Mouse (Mus musculus): ENCODE data around the gene Aunip. TPM values are rescaled to one million over a fixed set of nuclear protein-coding genes. Genes with fewer than 3 reads are reported as not detected.
A peak's percentile ranks its signal among the peaks of the same experiment; 100 is the strongest.

Gene Aunip
- polyA plus RNA-seq, 1 experiment = 0.39 TPM

- Histone ChIP-seq H3K27ac (ENCODE audit: insufficient read depth, low read length) (peak within 1 kb of the TSS; percentile 64), H3K4me1 (ENCODE audit: control insufficient read depth, insufficient read depth, insufficient read length) (no peaks in the 10 kb centered on the region; the same call in 1 of the 2 replicates), H3K4me3 (ENCODE audit: extremely low read depth, insufficient read depth, insufficient read length) (peak within 1 kb of the TSS; percentile 81), H3K27me3 (ENCODE audit: control insufficient read depth, insufficient read depth, low read length) (no peaks in the 10 kb centered on the region), H3K36me3 (ENCODE audit: control insufficient read depth, insufficient read depth, low read length) (peaks cover 5% of the 10 kb centered on the region; the same call in 1 of the 2 replicates)
- 1% methylated on average over 68 of the region's 71 CpGs for WGBS
- peak; percentile 85 to 97 for DNase-seq (ENCODE audit: low read depth in 1 of 2, low spot score in 2 of 2)
- no peak; the same call in 1 of the 2 replicates for TF ChIP-seq POLR2A (IDR thresholded peaks at IDR 0.05; ENCODE audit: low read depth, low read length)
- TF ChIP-seq CTCF (IDR thresholded peaks at IDR 0.05; ENCODE audit: extremely low read depth, insufficient read depth, insufficient read length, insufficient replicate concordance) = no peak
Observed at GRCm38 (mm10) chr4:134534932-134535786, 24.4 kb downstream of the Aunip start, which contains the start of gene Mtfr1l. Gene Mtfr1l, minus strand, starts transcription at chr4:134535387.

GRCm38 (mm10) chr4:134535787-134536151, 25.0 kb downstream of the Aunip start:
- TF ChIP-seq POLR2A (IDR thresholded peaks at IDR 0.05; ENCODE audit: low read depth, low read length) (no peak), CTCF (IDR thresholded peaks at IDR 0.05; ENCODE audit: extremely low read depth, insufficient read depth, insufficient read length, insufficient replicate concordance) (no peak)
- H3K4me3 ChIP-seq (ENCODE audit: extremely low read depth, insufficient read depth, insufficient read length) = peak overlapping the region; percentile 81; the same call in 1 of the 2 replicates
- WGBS = 2% methylated on average over 8 of the region's 8 CpGs
- no peak overlapping the region for H3K27ac ChIP-seq (ENCODE audit: insufficient read depth, low read length)
- no peaks in the 10 kb centered on the region; the same call in 1 of the 2 replicates for H3K4me1 ChIP-seq (ENCODE audit: control insufficient read depth, insufficient read depth, insufficient read length)
- DNase-seq (ENCODE audit: low read depth in 1 of 2, low spot score in 2 of 2) = no peak
- H3K27me3 ChIP-seq (ENCODE audit: control insufficient read depth, insufficient read depth, low read length) = no peaks in the 10 kb centered on the region
- peaks cover 3% of the 10 kb centered on the region; the same call in 1 of the 2 replicates for H3K36me3 ChIP-seq (ENCODE audit: control insufficient read depth, insufficient read depth, low read length)

- no peak overlapping the region for H3K27ac ChIP-seq (ENCODE audit: insufficient read depth, low read length)
- no peak for DNase-seq (ENCODE audit: low read depth in 1 of 2, low spot score in 2 of 2)
- 89% methylated on average over 10 of the region's 10 CpGs for WGBS
Observed at GRCm38 (mm10) chr4:134538997-134539580, 28.3 kb downstream of the Aunip start.

GRCm38 (mm10) chr4:134542726-134543125, 31.9 kb downstream of the Aunip start:
- Histone ChIP-seq H3K4me3 (ENCODE audit: extremely low read depth, insufficient read depth, insufficient read length) (no peak overlapping the region), H3K36me3 (ENCODE audit: control insufficient read depth, insufficient read depth, low read length) (no peaks in the 10 kb centered on the region), H3K27me3 (ENCODE audit: control insufficient read depth, insufficient read depth, low read length) (no peaks in the 10 kb centered on the region), H3K4me1 (ENCODE audit: control insufficient read depth, insufficient read depth, insufficient read length) (no peaks in the 10 kb centered on the region), H3K27ac (ENCODE audit: insufficient read depth, low read length) (no peak overlapping the region)
- 82% methylated on average over 9 of the region's 9 CpGs for WGBS
- DNase-seq (ENCODE audit: low read depth in 1 of 2, low spot score in 2 of 2) = no peak
- TF ChIP-seq CTCF (IDR thresholded peaks at IDR 0.05; ENCODE audit: extremely low read depth, insufficient read depth, insufficient read length, insufficient replicate concordance) (no peak), POLR2A (IDR thresholded peaks at IDR 0.05; ENCODE audit: low read depth, low read length) (no peak)

More at GRCm38 (mm10) chr4:134538997-134539580, 28.3 kb downstream of the Aunip start:
- Histone ChIP-seq H3K36me3 (ENCODE audit: control insufficient read depth, insufficient read depth, low read length) (no peaks in the 10 kb centered on the region), H3K4me1 (ENCODE audit: control insufficient read depth, insufficient read depth, insufficient read length) (no peaks in the 10 kb centered on the region), H3K27me3 (ENCODE audit: control insufficient read depth, insufficient read depth, low read length) (no peaks in the 10 kb centered on the region), H3K4me3 (ENCODE audit: extremely low read depth, insufficient read depth, insufficient read length) (no peak overlapping the region)
- no peak for TF ChIP-seq CTCF (IDR thresholded peaks at IDR 0.05; ENCODE audit: extremely low read depth, insufficient read depth, insufficient read length, insufficient replicate concordance)
- no peak for TF ChIP-seq POLR2A (IDR thresholded peaks at IDR 0.05; ENCODE audit: low read depth, low read length)

- no peak overlapping the region for H3K4me3 ChIP-seq (ENCODE audit: extremely low read depth, insufficient read depth, insufficient read length)
- H3K4me1 ChIP-seq (ENCODE audit: control insufficient read depth, insufficient read depth, insufficient read length) = no peaks in the 10 kb centered on the region
- peak; percentile 67 to 88 for DNase-seq (ENCODE audit: low read depth in 1 of 2, low spot score in 2 of 2)
- no peak overlapping the region for H3K27ac ChIP-seq (ENCODE audit: insufficient read depth, low read length)
- no peaks in the 10 kb centered on the region for H3K27me3 ChIP-seq (ENCODE audit: control insufficient read depth, insufficient read depth, low read length)
- peak; percentile 97 for TF ChIP-seq CTCF (IDR thresholded peaks at IDR 0.05; ENCODE audit: extremely low read depth, insufficient read depth, insufficient read length, insufficient replicate concordance)
- TF ChIP-seq POLR2A (IDR thresholded peaks at IDR 0.05; ENCODE audit: low read depth, low read length) = no peak
- no peaks in the 10 kb centered on the region for H3K36me3 ChIP-seq (ENCODE audit: control insufficient read depth, insufficient read depth, low read length)
- WGBS = 9% methylated on average over 5 of the region's 5 CpGs
Observed at GRCm38 (mm10) chr4:134543261-134543660, 32.5 kb downstream of the Aunip start.

DNA sequence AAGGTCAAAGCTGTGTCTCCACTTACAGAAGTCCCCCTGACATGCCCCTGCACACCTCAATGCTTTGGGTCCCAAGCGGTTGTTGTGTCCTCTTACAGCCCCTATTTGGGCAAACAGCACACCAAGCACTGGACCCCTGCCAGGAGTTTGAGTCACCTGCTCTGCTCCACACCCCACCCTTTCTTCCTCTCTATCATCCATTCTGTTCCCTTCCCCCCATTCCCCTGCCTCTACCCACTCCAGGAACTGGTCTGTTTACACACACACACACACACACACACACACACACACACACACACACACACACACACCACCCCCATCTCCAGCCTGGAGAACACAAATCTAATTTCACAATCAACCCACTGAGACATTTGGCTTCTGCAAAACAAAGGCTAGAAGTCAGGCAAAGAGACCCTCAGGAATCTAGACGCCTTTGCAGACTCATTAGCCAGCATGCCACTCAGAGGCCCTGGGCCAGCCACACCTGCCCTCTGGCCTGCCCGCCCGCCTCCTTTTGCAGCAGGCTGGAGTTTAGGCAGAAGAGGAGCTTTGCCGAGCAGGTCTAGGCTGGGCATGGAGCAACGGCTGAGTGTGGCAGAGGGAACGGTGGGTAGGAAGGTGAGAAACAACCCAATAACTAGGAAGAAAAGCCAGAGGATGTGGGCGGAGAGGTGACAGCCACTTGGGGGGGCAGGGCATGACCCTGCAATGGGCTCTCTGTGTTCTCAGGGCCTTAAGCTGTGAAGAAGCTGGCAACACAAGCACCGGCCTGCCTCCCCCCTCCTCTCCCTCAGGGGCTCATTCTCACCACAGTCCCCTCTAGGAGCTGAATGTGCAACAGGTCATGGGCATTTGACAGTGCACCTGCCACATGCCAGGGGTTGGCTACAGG, 36.3 kb downstream of the Aunip start:
- Histone ChIP-seq H3K27ac (ENCODE audit: insufficient read depth, low read length) (no peak overlapping the region), H3K36me3 (ENCODE audit: control insufficient read depth, insufficient read depth, low read length) (no peaks in the 10 kb centered on the region), H3K4me1 (ENCODE audit: control insufficient read depth, insufficient read depth, insufficient read length) (no peaks in the 10 kb centered on the region), H3K27me3 (ENCODE audit: control insufficient read depth, insufficient read depth, low read length) (peaks cover 4% of the 10 kb centered on the region; the same call in 1 of the 2 replicates), H3K4me3 (ENCODE audit: extremely low read depth, insufficient read depth, insufficient read length) (peak overlapping the region; percentile 7; the same call in 1 of the 2 replicates)
- TF ChIP-seq POLR2A (IDR thresholded peaks at IDR 0.05; ENCODE audit: low read depth, low read length) = no peak
- no peak for TF ChIP-seq CTCF (IDR thresholded peaks at IDR 0.05; ENCODE audit: extremely low read depth, insufficient read depth, insufficient read length, insufficient replicate concordance)
- DNase-seq (ENCODE audit: low read depth in 1 of 2, low spot score in 2 of 2) = no peak
- 67% methylated on average over 9 of the region's 9 CpGs for whole genome bisulfite sequencing

Data from spleen, adult 2 months (tissue).